Mouse (Mus musculus) left cerebral cortex, adult 9 months (tissue): ENCODE results near the gene 9330182L06Rik.
A peak's percentile ranks its signal among the peaks of the same experiment; 100 is the strongest.

ENCODE experiments used
- DNase-seq, 2 experiments: peaks; one replicate each; pipeline ENCODE4 v3.0.0; 2022; ENCODE audit warnings: low spot score in 2 of 2

9330182L06Rik gene

GRCm38 (mm10) chr5:9265586-9266279 lies at the start of gene 9330182L06Rik:
Gene 9330182L06Rik (plus strand): TSS chr5:9266118.
- peak; percentile 61 to 74 for DNase-seq

DNA sequence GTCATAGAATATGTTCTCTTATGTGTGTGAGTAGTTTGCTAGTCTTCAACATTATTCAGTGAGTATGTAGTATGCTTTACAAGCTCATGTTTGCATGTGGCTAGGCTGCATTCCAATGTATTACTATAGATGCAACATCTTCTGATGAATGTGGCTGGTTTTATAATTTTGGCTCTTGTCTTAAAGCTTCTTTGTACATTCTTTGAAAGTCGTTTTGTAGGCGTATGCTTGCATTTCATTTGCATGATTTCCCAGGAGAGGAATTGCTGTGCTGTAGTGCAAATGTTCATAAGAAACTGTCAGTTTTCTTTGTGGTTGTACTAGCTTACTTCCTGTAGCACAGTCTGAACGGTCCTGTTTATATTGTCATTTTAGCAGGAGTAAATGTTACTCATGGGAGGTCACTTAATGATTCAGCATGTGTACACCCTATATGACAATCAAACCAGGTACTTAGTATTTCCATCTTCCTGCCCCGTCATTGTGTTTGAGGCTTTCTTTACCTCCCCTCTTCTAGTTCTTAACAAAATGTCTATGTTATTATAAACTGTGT lies 38.4 kb upstream of the 9330182L06Rik start:
- peak; percentile 10 to 16 for DNase-seq

DNA sequence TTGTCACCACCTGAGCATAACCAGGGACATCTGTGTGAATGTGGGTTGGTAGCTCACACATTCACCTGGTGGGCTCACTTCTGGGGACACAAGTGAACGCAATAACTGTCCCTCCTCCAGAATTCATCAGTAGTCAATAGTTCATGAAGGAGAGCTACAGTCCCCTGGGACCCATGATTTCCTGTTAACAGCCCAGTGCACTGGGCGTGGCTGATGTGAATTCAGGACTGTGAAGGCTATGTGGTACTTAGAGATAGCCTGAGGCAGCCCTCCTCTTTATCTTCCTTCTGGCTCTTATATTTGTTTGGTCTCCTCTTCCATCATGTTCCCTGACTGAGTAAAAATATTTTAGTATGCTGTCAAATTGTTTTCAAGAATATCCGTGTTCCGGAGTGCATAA lies 1.6 kb upstream of the 9330182L06Rik start:
- DNase-seq, result no peak

GRCm38 (mm10) chr5:9266280-9266923 lies 484 bp downstream of the 9330182L06Rik start:
- peak in 1 of 2 experiments; percentile 13 for DNase-seq

- DNase-seq, result no peak
Measured at GRCm38 (mm10) chr5:9269666-9270065, 3.7 kb downstream of the 9330182L06Rik start.

- no peak for DNase-seq
Measured at GRCm38 (mm10) chr5:9272976-9273375, 7.1 kb downstream of the 9330182L06Rik start.

GRCm38 (mm10) chr5:9295777-9296549 lies 30.0 kb downstream of the 9330182L06Rik start:
- DNase-seq, result peak in 1 of 2 experiments; percentile 12

GRCm38 (mm10) chr5:9296550-9296928 lies 30.6 kb downstream of the 9330182L06Rik start:
- DNase-seq, result no peak

DNA sequence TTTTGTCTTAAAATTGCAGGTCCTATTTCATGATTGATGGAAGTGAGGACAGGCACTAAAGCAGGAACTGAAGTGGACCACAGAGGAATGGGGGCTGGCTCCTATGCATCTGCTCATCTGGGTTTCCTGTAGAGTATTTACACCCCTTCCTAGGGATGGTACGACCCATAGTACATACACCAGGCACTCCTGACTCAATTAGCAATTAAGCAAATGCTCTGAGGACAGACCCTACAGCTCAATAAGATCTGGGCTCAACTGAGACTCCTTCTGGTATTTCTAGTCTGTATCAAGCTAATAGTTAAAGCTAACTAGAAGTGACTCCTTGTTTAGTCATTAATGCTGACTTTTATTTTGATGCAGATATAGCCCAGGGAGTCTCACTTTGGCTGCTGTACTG lies 60.9 kb downstream of the 9330182L06Rik start:
- DNase-seq, result no peak

DNA sequence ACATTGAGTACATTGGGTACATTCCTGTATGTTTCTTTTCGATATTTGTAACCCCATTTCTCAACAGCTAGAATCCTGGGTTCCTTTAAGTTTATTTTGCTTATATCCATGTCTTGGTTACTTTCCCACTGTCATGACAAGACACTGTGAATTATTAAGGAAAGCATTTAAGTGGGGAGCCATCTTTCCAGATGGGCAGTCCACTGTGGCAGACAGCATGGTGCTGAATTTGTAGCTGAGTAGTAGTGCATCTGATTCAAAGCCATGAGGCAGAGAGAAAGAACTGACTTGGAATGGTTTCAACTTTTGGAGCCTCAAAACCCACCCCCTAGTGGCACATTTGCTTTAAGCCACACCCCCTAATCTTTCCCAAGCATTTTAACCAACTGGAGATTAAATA lies 61.6 kb downstream of the 9330182L06Rik start:
- DNase-seq, result no peak

DNA sequence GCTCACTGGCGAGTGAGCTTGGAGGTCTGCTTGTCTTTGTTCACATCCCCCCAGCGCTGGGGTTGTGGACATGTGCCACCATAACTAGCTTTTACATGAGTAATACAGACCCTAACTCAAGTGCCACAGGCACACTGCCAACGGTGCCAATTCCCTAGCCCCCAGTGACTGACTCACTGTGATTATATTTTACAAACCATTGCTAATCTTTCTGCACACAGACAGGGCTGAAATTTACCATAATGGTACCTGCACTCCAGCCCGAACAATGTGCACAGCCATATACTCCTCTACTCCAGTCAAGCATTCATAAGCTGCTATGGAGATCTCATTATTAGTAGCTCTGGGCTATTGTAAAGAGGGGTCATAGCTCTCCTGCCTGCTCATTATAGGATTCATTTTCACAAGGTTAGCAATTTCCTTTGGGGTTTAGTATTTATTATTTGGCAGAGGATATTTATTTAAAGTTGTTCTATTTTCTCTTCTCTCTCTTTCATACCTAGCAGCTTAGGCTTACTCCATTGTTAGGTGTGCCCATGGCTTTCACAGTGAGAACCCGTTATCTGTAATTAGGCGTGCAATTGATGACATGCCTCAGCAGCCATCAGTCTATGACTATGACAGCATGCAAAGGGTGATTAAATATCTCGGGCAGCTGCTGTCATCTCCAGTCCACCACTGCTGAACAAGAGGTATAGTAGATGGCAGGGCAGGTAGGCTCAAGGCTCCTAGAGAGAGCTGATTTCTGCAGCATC lies 73.0 kb downstream of the 9330182L06Rik start:
- DNase-seq, result no peak

- DNase-seq, result no peak
Measured at GRCm38 (mm10) chr5:9339511-9340173, 73.7 kb downstream of the 9330182L06Rik start.

GRCm38 (mm10) chr5:9344581-9344980 lies 78.7 kb downstream of the 9330182L06Rik start:
- DNase-seq, result no peak

DNA sequence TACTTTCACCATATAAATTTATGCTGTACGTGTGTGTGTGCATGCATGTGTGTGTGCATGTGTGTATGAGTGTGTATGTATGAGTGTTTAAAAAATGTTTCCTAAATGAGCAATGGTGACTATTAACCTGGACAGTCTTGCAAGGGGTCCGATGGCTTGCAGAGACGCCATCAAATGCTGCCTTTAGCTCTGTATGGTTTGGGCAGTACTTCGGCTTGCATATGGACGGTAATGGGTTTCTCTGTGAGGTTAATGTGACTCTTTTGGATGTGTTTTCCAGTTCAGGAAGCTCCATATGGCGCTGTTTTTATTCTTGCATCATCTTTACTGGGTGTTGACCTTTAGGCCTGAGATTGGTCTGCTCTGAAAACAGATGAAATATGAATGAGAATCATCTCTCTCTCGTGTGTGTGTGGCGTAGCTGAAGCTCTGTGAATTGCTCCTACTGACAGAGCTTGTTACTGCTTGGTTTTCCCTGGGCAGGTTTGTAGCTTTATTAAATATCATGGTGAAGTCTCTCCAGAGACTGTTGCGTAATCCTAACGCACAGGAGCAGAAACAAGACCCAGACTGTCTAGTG lies 79.2 kb downstream of the 9330182L06Rik start:
- no peak for DNase-seq

GRCm38 (mm10) chr5:9345625-9346024 lies 79.7 kb downstream of the 9330182L06Rik start:
- DNase-seq, result no peak

DNA sequence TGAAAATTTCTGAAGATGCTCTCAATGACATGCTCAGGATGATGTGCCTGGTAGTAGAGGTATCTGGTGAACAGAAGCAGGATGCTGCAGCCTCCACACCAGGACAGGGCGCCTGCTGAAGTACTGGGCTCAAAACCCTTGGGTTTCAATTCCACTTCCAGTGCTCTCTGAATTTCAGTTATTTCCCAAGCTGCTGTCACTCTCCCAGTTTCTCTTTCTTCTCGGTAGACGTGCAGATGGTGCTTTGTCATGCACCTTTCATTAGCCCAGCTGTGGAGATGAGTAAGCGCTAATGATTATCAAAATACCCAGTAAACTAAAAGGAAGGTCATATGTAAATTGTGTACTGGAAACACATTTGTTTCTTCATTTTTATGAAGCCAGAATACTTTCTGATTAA lies 80.6 kb downstream of the 9330182L06Rik start:
- no peak for DNase-seq

GRCm38 (mm10) chr5:9352163-9352562 lies 86.2 kb downstream of the 9330182L06Rik start:
- DNase-seq, result no peak

DNA sequence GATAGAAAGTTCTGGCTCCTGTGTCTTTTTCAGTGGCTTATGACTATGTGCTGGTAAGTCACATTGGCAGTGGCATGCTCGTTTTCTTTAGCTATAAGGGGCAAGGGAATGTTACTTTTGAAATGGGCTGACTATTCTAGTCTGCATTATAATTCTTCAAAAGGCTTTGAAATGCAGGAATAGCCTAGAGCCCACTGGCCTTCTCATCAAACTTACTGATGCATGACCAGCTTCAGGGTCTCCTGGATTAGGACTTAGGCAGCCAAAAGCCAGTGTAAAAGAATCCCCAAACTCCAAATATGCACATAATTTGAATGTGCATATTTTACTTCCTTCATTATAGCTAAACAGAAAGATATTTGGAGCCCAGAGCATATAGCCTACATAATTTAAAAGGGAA lies 86.7 kb downstream of the 9330182L06Rik start:
- DNase-seq, result no peak

GRCm38 (mm10) chr5:9354257-9354656 lies 88.3 kb downstream of the 9330182L06Rik start:
- no peak for DNase-seq

- no peak for DNase-seq
Measured at GRCm38 (mm10) chr5:9358076-9358475, 92.2 kb downstream of the 9330182L06Rik start.
